Mouse (Mus musculus): ENCODE results near the gene Tars2. TPM values are rescaled to one million over a fixed set of nuclear protein-coding genes. Genes with fewer than 3 reads are reported as not detected.

Tars2 gene
- polyA plus RNA-seq, 1 experiment from 2014 or later: 47.4 TPM

DNA sequence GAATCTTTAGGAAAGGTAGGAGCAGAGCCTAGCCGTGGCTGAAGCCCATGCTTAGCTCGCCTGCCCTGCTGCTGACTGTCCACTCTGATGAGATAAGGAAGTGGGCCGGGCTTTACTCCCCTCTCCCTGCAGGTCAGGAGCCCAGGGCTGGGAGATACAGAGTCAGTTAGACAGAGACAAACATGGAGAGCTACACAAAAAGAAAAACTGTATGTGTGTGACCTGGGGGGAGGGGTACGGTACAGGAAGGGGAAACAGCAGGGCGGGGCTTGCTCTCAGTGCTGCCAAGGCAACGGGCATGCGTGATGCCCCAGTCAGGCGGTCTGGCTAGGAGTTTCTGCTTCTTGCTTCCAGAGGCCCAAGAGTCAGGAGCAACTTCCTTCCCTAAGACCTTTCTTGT lies 19.6 kb downstream of the Tars2 start:
- WGBS: 75% methylated on average over 8 of the region's 8 CpGs
- no peaks in the 10 kb centered on the region for H3K9me3 ChIP-seq (ENCODE audit: control insufficient read depth, low read length)
- H3K4me3 ChIP-seq (ENCODE audit: low read depth, low read length): no peak overlapping the region
- no peak overlapping the region for H3K9ac ChIP-seq (replicated peaks; ENCODE audit: low read depth, low read length)
- peaks cover 30% of the 10 kb centered on the region for H3K36me3 ChIP-seq (ENCODE audit: control insufficient read depth, insufficient read depth, low read length)
- no peaks in the 10 kb centered on the region for H3K27me3 ChIP-seq (ENCODE audit: control insufficient read depth, insufficient read depth, low read length)
- no peak overlapping the region for H3K4me2 ChIP-seq (ENCODE audit: low read depth, low read length)
- no peak for ATAC-seq (ENCODE audit: low read depth)
- no peak overlapping the region for H3K27ac ChIP-seq (ENCODE audit: low read depth, low read length)
- no peaks in the 10 kb centered on the region for H3K4me1 ChIP-seq (ENCODE audit: control insufficient read depth, insufficient read depth, low read length)

DNA sequence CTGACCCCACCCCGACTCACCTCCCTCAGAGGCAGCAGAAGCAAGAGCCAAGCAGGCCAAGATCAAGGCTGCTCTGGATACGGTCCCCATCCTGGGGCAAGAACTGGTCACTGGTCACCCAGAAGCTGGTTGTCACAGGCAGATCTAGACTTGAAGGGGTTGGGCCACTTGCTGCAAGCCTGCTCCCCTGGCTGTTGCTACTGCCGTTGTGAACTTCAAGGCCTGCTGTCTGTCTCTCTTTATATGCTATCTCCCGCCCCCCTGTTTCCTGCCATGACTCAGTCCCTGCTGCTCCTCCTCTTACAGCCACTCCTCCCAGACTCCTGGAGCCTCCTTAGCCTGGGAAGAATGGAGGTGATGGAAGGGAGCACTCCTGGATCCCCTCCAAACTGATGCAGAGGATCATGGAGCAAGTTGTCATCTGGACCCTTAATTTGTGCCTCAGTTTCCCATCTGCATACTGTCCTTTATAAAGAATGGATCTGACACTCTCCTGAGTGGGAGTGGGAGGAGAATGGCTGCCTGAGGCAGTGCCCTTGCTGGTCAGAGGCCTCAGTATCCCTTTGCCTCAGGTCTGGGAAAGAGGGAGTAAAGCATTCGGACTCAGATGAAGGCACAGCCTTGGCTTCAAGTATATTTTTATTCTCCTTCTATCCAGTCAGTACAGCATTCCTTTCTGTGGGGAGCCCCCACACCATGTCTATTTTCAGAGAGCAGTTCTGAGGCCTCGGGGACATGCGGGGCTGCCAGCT lies 20.5 kb downstream of the Tars2 start, which contains the start of gene Ecm1:
Gene Ecm1 (minus strand): TSS at position 217 of the 752 bp plus-strand sequence.
- Histone ChIP-seq H3K27ac (ENCODE audit: low read depth, low read length) (no peak within 1 kb of the TSS), H3K9ac (replicated peaks; ENCODE audit: low read depth, low read length) (no peak within 1 kb of the TSS)

DNA sequence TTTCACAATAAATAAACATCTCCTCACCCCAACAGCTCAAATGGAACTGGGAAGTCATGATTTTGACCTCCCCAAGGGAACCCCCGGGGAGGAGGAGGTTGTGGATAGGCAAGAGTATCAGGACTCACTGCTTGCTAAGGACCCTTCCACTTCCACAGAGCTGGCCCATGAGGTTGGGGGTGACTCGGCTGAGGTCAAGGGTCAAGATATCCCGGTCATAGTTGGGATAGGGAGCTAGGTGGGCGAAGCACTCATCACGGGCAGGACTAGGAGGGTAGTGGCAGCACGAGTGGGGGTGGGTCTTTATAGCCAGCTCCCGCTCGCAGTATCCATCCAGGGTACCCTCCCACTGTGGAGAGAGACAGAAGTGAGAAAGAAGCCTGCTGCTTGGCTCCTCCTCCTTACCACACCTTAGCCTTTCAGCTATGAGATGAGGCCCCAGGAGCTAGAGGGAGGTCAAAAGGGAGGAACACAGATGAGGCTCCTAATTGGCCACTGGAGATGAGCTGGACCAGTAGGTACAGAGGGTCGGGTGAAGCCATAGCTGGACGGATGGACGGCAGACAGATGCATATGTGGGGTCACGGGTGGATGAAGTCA lies 24.8 kb downstream of the Tars2 start:
- H3K4me3 ChIP-seq (ENCODE audit: low read depth, low read length): no peak overlapping the region
- WGBS: 92% methylated on average over 12 of the region's 12 CpGs
- peaks cover 7% of the 10 kb centered on the region; the same call in 1 of the 2 replicates for H3K36me3 ChIP-seq (ENCODE audit: control insufficient read depth, insufficient read depth, low read length)
- H3K9ac ChIP-seq (replicated peaks; ENCODE audit: low read depth, low read length): no peak overlapping the region
- no peak overlapping the region for H3K4me2 ChIP-seq (ENCODE audit: low read depth, low read length)
- no peak for ATAC-seq (ENCODE audit: low read depth)
- H3K4me1 ChIP-seq (ENCODE audit: control insufficient read depth, insufficient read depth, low read length): no peaks in the 10 kb centered on the region
- no peaks in the 10 kb centered on the region for H3K9me3 ChIP-seq (ENCODE audit: control insufficient read depth, low read length)
- H3K27ac ChIP-seq (ENCODE audit: low read depth, low read length): no peak overlapping the region
- no peaks in the 10 kb centered on the region for H3K27me3 ChIP-seq (ENCODE audit: control insufficient read depth, insufficient read depth, low read length)

More for the DNA sequence above, 20.5 kb downstream of the Tars2 start, which contains the start of gene Ecm1:
- no peak for ATAC-seq (ENCODE audit: low read depth)
- WGBS: 76% methylated on average over 7 of the region's 7 CpGs
- no peaks in the 10 kb centered on the region for H3K9me3 ChIP-seq (ENCODE audit: control insufficient read depth, low read length)
- H3K4me3 ChIP-seq (ENCODE audit: low read depth, low read length): no peak within 1 kb of the TSS
- H3K27me3 ChIP-seq (ENCODE audit: control insufficient read depth, insufficient read depth, low read length): no peaks in the 10 kb centered on the region
- no peak within 1 kb of the TSS for H3K4me2 ChIP-seq (ENCODE audit: low read depth, low read length)
- no peaks in the 10 kb centered on the region for H3K4me1 ChIP-seq (ENCODE audit: control insufficient read depth, insufficient read depth, low read length)
- peaks cover 27% of the 10 kb centered on the region for H3K36me3 ChIP-seq (ENCODE audit: control insufficient read depth, insufficient read depth, low read length)

DNA sequence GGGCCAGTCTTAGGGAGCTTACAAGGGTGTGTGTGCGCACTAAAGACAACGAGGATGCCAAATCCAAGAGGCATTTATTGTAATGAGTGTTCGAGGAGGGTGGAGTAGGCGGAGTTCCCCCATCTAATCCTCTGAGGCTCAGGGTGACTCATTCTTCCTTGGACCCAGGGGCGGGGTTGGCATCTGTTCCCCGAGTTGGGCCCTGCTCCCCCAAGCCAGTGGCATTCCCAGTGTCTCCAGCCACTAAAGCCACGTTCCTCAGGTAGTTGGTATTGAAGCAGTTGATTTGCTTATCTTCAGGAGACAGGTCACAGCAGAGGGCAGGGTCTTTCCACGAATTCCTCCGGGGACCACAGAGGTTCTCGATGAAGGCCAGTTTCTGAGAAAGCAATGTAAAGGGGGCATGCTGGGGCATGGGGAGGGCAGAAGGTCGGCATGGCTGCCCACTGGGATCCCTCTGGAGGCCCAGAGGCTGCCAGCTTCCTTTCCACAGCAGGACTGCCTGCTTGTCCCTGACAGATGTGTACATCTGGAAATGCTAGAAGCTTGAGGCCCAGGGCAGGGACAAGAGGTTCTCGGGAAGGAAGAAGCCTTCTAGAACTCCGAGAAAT lies 25.8 kb downstream of the Tars2 start:
- Histone ChIP-seq H3K4me1 (ENCODE audit: control insufficient read depth, insufficient read depth, low read length) (no peaks in the 10 kb centered on the region), H3K27me3 (ENCODE audit: control insufficient read depth, insufficient read depth, low read length) (no peaks in the 10 kb centered on the region), H3K4me3 (ENCODE audit: low read depth, low read length) (no peak overlapping the region), H3K9me3 (ENCODE audit: control insufficient read depth, low read length) (no peaks in the 10 kb centered on the region), H3K27ac (ENCODE audit: low read depth, low read length) (no peak overlapping the region), H3K9ac (replicated peaks; ENCODE audit: low read depth, low read length) (no peak overlapping the region), H3K36me3 (ENCODE audit: control insufficient read depth, insufficient read depth, low read length) (peaks cover 6% of the 10 kb centered on the region; the same call in 1 of the 2 replicates), H3K4me2 (ENCODE audit: low read depth, low read length) (no peak overlapping the region)
- ATAC-seq (ENCODE audit: low read depth): no peak
- WGBS: 84% methylated on average over 13 of the region's 13 CpGs

DNA sequence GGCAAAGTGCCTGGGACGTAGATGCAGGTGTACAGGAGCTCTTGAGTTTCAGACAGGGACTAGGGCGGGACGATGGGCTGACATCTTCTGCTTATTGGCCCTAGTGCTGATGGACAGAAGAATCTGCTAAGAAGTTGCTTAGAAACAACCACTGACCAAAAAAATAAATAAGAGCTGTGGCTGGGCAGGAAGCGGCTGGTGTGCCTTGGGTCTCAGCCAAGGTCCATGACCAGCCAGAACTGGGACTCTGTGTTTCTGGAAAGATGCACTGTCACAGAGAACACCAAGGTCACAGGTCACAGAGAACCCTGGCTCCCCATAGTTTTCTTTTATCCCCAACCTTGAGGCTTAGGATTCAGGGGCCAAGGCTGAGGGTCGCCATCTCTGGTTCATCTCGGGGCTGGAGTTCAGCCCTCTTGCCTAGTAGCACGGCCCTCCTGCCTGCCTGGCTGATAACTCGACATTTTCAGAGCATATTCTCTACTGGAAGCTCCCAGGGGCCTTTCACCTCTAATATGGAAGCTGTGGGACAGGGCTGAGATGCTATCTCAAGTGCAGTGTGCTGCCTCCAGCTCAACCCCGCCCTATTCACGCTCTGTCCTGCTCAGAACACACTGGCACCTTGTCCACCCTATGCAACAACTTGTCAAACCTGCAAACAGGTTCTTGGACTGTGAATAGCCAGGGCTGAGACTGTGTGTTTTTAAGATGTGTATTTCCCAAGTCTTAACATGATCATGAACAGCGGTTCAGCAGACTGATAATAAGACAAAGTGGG lies 27.1 kb downstream of the Tars2 start:
- no peak overlapping the region for H3K9ac ChIP-seq (replicated peaks; ENCODE audit: low read depth, low read length)
- H3K4me1 ChIP-seq (ENCODE audit: control insufficient read depth, insufficient read depth, low read length): no peaks in the 10 kb centered on the region
- no peak for ATAC-seq (ENCODE audit: low read depth)
- WGBS: 87% methylated on average over 11 of the region's 11 CpGs
- no peaks in the 10 kb centered on the region for H3K9me3 ChIP-seq (ENCODE audit: control insufficient read depth, low read length)
- H3K27me3 ChIP-seq (ENCODE audit: control insufficient read depth, insufficient read depth, low read length): no peaks in the 10 kb centered on the region
- peaks cover 6% of the 10 kb centered on the region; the same call in 1 of the 2 replicates for H3K36me3 ChIP-seq (ENCODE audit: control insufficient read depth, insufficient read depth, low read length)
- H3K4me2 ChIP-seq (ENCODE audit: low read depth, low read length): no peak overlapping the region
- H3K4me3 ChIP-seq (ENCODE audit: low read depth, low read length): no peak overlapping the region
- H3K27ac ChIP-seq (ENCODE audit: low read depth, low read length): no peak overlapping the region

DNA sequence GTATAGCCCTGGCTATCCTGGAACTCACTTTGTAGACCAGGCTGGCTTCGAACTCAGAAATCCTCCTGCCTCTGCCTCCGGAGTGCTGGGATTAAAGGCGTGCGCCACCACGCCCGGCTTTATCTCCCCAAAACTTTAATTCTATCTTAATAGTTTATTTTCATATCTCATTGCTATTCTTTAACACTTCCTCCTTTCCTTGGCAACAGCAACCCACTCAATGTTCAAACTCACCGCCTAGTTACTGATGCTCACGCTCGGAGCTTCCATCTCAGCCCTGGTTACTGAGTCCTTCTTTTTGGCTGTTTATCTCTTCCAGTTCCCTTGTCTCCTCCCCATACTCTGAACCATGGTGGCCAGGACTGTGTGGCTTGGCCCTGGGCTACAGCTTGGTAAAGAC lies 27.7 kb downstream of the Tars2 start:
- Histone ChIP-seq H3K4me3 (ENCODE audit: low read depth, low read length) (no peak overlapping the region), H3K27ac (ENCODE audit: low read depth, low read length) (no peak overlapping the region), H3K27me3 (ENCODE audit: control insufficient read depth, insufficient read depth, low read length) (no peaks in the 10 kb centered on the region), H3K9me3 (ENCODE audit: control insufficient read depth, low read length) (no peaks in the 10 kb centered on the region), H3K9ac (replicated peaks; ENCODE audit: low read depth, low read length) (no peak overlapping the region), H3K4me1 (ENCODE audit: control insufficient read depth, insufficient read depth, low read length) (no peaks in the 10 kb centered on the region), H3K36me3 (ENCODE audit: control insufficient read depth, insufficient read depth, low read length) (peaks cover 5% of the 10 kb centered on the region; the same call in 1 of the 2 replicates), H3K4me2 (ENCODE audit: low read depth, low read length) (no peak overlapping the region)
- WGBS: 98% methylated on average over 9 of the region's 9 CpGs
- ATAC-seq (ENCODE audit: low read depth): no peak

DNA sequence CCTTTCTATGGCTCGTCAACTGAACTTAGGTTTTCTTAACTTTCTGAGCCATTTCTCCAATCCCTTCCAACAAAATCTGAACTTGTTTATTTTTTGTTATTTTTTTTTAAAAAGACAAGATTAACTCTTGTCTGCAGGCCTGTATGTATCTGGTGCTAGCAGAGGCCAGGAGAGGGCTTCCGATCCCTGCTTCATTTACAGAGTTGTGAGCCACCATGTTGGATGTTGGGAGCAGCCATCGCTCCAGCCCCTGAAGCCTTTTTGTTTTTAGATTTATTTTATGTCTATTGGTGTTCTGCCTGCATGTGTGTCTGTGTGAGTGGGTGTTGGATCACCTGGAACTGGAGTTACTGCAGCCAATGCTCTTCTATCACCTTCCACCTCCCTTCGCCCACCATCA lies 28.2 kb downstream of the Tars2 start:
- WGBS: 92% methylated on average over 4 of the region's 4 CpGs
- no peaks in the 10 kb centered on the region for H3K4me1 ChIP-seq (ENCODE audit: control insufficient read depth, insufficient read depth, low read length)
- no peaks in the 10 kb centered on the region for H3K27me3 ChIP-seq (ENCODE audit: control insufficient read depth, insufficient read depth, low read length)
- peaks cover 3% of the 10 kb centered on the region; the same call in 1 of the 2 replicates for H3K36me3 ChIP-seq (ENCODE audit: control insufficient read depth, insufficient read depth, low read length)
- H3K9ac ChIP-seq (replicated peaks; ENCODE audit: low read depth, low read length): no peak overlapping the region
- ATAC-seq (ENCODE audit: low read depth): no peak
- H3K4me3 ChIP-seq (ENCODE audit: low read depth, low read length): no peak overlapping the region
- H3K27ac ChIP-seq (ENCODE audit: low read depth, low read length): no peak overlapping the region
- no peaks in the 10 kb centered on the region for H3K9me3 ChIP-seq (ENCODE audit: control insufficient read depth, low read length)
- H3K4me2 ChIP-seq (ENCODE audit: low read depth, low read length): no peak overlapping the region

DNA sequence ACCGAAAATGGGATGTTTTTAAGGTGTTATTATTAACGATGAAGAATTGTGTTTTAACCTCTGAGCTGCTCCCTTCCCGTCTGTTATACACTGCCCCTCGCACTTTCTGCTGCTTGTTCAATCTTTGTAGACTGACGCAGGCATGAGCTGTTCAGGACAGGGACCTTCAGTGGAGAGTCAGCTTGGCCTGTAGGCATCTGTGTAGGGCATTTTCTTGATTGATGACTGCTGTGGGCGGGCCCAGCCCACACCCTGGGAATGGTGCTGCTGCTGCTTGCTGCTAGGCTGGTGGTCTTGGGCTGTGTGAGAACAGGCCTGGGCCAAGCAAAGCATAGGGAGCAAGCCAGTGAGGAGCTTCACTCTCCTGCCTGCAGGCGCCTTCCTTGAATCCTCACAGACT lies 29.6 kb downstream of the Tars2 start:
- no peaks in the 10 kb centered on the region for H3K4me1 ChIP-seq (ENCODE audit: control insufficient read depth, insufficient read depth, low read length)
- H3K36me3 ChIP-seq (ENCODE audit: control insufficient read depth, insufficient read depth, low read length): no peaks in the 10 kb centered on the region; the same call in 1 of the 2 replicates
- H3K4me2 ChIP-seq (ENCODE audit: low read depth, low read length): no peak overlapping the region
- no peaks in the 10 kb centered on the region for H3K9me3 ChIP-seq (ENCODE audit: control insufficient read depth, low read length)
- H3K27me3 ChIP-seq (ENCODE audit: control insufficient read depth, insufficient read depth, low read length): no peaks in the 10 kb centered on the region
- no peak for ATAC-seq (ENCODE audit: low read depth)
- 79% methylated on average over 7 of the region's 7 CpGs for WGBS
- no peak overlapping the region for H3K9ac ChIP-seq (replicated peaks; ENCODE audit: low read depth, low read length)
- H3K4me3 ChIP-seq (ENCODE audit: low read depth, low read length): no peak overlapping the region
- H3K27ac ChIP-seq (ENCODE audit: low read depth, low read length): no peak overlapping the region

All from neural tube, embryonic 14.5 days (tissue).